Mouse (Mus musculus): ENCODE measurements around the gene Fbxo6. TPM values are rescaled to one million over a fixed set of nuclear protein-coding genes. Genes with fewer than 3 reads are reported as not detected.

The Fbxo6 gene
- polyA plus RNA-seq, 1 experiment from 2014 or later = 16.4 TPM

DNA sequence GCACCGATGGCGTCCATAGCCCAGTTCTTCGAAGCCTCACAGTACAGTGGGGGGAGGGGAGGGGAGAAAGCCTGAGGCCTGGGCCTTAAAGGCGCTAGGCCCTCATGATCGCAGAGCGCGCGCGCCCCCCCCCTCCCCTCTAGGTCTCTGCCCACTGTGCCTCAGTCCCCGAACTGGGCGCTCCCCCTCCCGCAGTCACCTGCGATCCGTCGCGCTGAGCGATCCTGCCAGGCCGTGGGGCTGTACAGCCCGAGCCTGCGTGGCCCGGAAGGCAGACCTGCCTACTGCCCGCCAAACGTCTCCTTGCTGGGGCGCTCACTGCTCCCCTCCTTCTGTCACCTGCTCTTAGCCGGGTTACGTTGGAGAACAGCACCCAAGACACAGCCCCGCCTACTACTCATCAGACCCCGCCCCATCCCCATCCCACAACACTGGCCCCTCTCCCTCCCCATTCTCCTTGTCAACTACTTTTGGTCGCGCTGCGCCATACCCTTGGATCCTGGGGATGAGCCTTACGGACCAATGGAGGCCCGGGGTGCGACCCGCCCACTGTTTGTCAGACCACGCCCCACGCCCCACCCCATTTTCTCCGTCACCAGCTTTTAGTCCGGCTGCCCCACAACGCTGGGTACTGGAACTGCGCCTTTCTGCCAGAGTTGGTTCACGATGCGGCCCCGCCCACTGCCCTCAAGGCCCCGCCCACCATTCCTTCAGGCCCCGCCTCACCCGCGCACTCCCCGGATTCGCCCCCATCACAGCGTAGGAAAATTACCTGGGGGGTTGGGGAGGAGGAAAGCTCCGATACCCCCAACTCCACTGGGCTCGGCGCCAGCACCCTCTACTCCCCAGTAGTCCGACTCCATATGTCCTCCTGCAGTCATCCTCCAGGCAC, 7.8 kb upstream of the Fbxo6 start:
- peak overlapping the region; percentile 58 for H3K4me3 ChIP-seq (replicated peaks)
- peak; percentile 91 for ATAC-seq (ENCODE audit: low FRiP score)
- peaks cover 36% of the 10 kb centered on the region for H3K36me3 ChIP-seq (replicated peaks)
- peak overlapping the region; percentile 91 for H3K4me2 ChIP-seq
- H3K9ac ChIP-seq = peak overlapping the region; percentile 71
- peaks cover 48% of the 10 kb centered on the region for H3K4me1 ChIP-seq
- peak overlapping the region; percentile 85 for H3K27ac ChIP-seq
- under 1% methylated on average over 54 of the region's 55 CpGs for WGBS
- no peaks in the 10 kb centered on the region for H3K9me3 ChIP-seq
- H3K27me3 ChIP-seq = peaks cover 46% of the 10 kb centered on the region

DNA sequence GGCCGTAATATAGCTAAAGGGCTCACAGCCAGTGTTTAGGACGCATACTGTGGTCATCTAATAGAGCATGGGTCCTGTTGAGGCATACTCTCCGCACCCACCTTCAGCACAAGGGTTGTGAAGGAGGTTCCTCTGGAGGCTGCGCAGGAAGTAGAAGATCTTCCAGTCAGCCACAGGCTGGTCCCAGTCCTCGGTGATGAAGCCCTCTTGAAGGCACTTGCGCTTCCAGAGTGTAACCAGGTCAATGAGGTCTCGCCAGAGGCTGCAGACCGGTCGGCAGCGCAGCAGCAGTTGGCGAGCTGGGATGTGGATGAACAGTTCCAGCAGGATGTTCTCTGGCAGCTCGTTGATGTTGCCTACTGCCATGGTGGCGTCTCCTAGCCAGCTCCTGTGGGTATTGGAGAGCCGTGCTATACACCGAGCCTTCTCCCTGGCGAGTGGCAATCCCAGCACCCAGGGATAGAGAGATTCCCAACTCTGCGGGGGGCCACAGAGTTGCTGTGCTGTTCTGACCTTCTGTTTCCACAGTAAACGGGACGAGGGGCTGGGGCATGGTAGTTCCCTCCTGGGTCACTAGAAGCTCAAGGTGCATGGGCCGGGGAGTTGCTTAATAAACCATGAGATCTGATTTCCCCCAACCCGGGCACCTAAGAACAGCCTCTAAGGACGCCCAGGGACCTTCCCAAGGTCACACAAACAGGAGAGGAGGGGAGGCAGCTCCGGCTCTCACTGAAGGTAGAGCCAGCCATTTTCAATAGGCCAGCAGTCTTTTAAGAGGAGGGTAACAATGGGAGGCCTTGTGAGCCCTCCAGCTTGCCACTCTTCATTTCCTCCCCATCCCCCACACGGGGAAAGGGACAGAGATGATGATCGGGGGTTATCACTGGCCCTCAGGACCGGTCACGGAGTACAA, 6.8 kb upstream of the Fbxo6 start:
- peak; percentile 7; the same call in 1 of the 2 replicates for ATAC-seq (ENCODE audit: low FRiP score)
- WGBS = 22% methylated on average over 27 of the region's 27 CpGs
- Histone ChIP-seq H3K4me1 (peaks cover 37% of the 10 kb centered on the region), H3K4me2 (peak overlapping the region; percentile 91), H3K36me3 (replicated peaks) (peaks cover 46% of the 10 kb centered on the region), H3K27me3 (peaks cover 35% of the 10 kb centered on the region), H3K9me3 (no peaks in the 10 kb centered on the region), H3K27ac (peak overlapping the region; percentile 85), H3K9ac (peak overlapping the region; percentile 71), H3K4me3 (replicated peaks) (peak overlapping the region; percentile 58)

DNA sequence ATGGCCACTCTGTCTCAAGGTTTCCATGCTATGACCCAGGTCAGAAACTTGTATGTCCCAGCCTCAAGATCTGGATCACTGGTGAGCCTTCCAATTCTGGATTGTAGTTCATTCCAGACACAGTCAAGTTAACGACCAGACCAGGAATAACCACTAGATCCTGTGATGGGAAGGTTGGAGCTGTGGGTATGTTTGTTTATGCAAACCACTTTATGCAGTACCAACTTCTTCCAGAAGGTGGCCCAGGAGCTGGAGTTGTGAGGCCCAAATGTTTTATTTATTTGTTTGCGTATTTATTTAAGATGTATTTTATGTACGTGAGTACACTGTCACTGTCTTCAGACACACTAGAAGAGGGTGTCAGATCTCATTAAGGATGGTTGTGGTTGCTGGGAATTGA, 3.0 kb upstream of the Fbxo6 start:
- Histone ChIP-seq H3K36me3 (replicated peaks) (peaks cover 60% of the 10 kb centered on the region), H3K4me2 (no peak overlapping the region), H3K9me3 (no peaks in the 10 kb centered on the region), H3K4me1 (peaks cover 38% of the 10 kb centered on the region), H3K27me3 (no peaks in the 10 kb centered on the region), H3K27ac (no peak overlapping the region), H3K9ac (no peak overlapping the region), H3K4me3 (replicated peaks) (no peak overlapping the region)
- no peak for ATAC-seq (ENCODE audit: low FRiP score)
- 62% methylated on average over 3 of the region's 3 CpGs for WGBS

DNA sequence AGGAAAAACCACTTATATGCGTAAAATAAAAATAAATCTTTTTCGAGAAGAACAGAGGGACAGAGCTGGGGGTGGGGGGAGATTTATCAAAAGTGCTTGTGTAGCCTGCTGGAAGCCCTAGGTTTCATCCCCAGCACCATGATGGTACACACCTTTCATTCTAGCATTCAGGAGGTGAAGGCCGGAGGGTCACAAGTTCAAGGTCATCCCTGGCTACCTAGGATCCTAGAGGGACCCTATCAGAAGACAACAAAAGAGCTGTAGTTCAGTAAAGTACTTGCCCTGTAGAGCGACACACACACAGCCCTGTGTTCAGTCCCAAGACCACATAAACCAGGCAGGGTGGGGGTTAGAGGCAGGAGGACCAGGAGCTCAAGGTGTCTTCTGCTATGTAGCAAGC, 2.1 kb upstream of the Fbxo6 start:
- H3K9me3 ChIP-seq = no peaks in the 10 kb centered on the region
- no peak overlapping the region for H3K4me3 ChIP-seq (replicated peaks)
- peaks cover 36% of the 10 kb centered on the region for H3K4me1 ChIP-seq
- no peak overlapping the region for H3K27ac ChIP-seq
- ATAC-seq (ENCODE audit: low FRiP score) = no peak
- H3K27me3 ChIP-seq = no peaks in the 10 kb centered on the region
- H3K36me3 ChIP-seq (replicated peaks) = peaks cover 63% of the 10 kb centered on the region
- H3K9ac ChIP-seq = no peak overlapping the region
- 97% methylated on average over 4 of the region's 4 CpGs for WGBS
- no peak overlapping the region for H3K4me2 ChIP-seq

DNA sequence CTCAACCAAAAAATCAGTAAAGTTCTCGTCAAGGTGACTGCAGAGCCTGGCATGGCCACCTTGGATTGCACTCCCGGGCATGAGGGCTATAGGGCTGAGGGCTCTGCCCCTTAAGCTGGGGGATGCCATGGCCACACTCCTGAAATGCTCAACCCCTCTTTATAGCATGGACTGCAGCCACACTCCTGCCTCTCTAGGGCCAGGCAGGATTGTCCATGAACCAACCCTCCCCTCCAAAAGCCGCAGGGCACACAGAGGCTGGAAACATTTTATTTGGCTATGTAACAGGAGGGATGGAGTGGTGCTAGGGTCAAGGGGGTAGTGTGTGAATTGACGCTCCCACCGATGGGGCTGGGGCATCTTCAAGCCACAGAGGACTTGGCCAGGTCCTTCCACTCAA, 607 bp upstream of the Fbxo6 start:
- Histone ChIP-seq H3K4me2 (no peak overlapping the region), H3K9me3 (no peaks in the 10 kb centered on the region), H3K36me3 (replicated peaks) (peaks cover 56% of the 10 kb centered on the region), H3K4me1 (peaks cover 21% of the 10 kb centered on the region), H3K27me3 (no peaks in the 10 kb centered on the region), H3K27ac (peak overlapping the region; percentile 85; the same call in 1 of the 2 replicates), H3K4me3 (replicated peaks) (no peak overlapping the region), H3K9ac (no peak overlapping the region)
- WGBS = 82% methylated on average over 5 of the region's 5 CpGs
- no peak for ATAC-seq (ENCODE audit: low FRiP score)

DNA sequence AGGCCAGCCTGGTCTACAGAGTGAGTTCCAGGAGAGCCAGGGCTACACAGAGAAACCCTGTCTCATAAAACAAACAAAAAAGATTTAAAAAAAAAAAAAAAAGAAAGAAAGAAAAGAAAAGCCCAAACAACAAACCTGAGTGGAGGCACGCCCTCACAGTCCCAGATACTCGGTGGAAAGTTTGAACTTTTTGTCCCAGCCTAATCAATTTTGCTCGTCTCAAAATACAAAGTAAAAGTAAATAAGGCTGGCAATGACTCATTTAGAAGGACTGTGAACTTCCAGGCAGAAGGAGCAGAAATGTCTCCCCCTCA, 1.0 kb downstream of the Fbxo6 start:
- H3K4me3 ChIP-seq (replicated peaks) = peak overlapping the region; percentile 62
- H3K9me3 ChIP-seq = no peaks in the 10 kb centered on the region
- ATAC-seq (ENCODE audit: low FRiP score) = no peak
- H3K4me2 ChIP-seq = peak overlapping the region; percentile 96
- H3K4me1 ChIP-seq = peaks cover 14% of the 10 kb centered on the region
- H3K9ac ChIP-seq = peak overlapping the region; percentile 78; the same call in 1 of the 2 replicates
- H3K36me3 ChIP-seq (replicated peaks) = peaks cover 55% of the 10 kb centered on the region
- 50% methylated on average over 3 of the region's 3 CpGs for WGBS
- H3K27me3 ChIP-seq = no peaks in the 10 kb centered on the region
- peak overlapping the region; percentile 85 for H3K27ac ChIP-seq

DNA sequence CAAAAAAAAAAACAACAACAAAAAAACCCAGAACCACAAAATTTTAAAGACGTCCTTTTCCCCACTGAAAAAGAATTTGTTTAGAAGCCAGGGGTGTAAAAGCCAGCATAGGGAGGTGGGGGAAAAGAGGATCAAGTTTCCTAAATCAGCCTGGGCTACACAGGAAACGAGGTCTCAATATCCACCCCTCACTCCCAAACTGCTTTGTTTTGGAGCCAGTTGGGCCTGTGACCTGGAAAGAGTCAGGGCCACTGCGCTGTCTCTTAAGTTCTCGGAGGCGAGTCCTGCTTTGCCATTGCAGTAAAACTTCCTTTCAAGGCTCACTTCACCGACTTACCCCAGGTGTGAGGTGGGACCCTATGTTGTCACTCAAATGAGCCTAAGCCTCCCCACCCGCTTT, 1.7 kb downstream of the Fbxo6 start:
- H3K36me3 ChIP-seq (replicated peaks) = peaks cover 55% of the 10 kb centered on the region
- WGBS = 51% methylated on average over 7 of the region's 7 CpGs

DNA sequence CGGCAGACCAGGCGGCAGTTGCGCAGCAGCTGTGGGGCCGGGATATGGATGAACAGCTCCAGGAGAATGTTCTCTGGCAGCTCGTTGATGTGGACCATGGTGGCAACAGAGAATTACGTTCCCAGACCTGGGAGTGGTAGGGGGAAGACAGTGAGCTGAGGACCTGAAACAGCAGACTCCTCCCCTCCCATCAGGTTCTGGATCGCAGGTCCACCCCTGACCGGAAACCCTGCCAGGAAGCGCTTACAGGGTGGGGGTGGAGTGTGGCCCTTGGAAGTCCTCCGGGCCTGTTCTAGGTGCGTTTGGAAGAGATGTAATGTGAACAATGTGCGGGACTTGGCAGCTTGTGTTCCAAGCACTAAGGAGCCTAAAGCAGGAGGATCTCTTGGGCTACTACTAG, 2.4 kb downstream of the Fbxo6 start:
- peaks cover 14% of the 10 kb centered on the region for H3K4me1 ChIP-seq
- ATAC-seq (ENCODE audit: low FRiP score) = no peak
- no peak overlapping the region for H3K27ac ChIP-seq
- no peak overlapping the region for H3K4me2 ChIP-seq
- WGBS = 74% methylated on average over 12 of the region's 12 CpGs
- no peak overlapping the region for H3K4me3 ChIP-seq (replicated peaks)
- no peaks in the 10 kb centered on the region for H3K27me3 ChIP-seq
- H3K36me3 ChIP-seq (replicated peaks) = peaks cover 55% of the 10 kb centered on the region
- H3K9me3 ChIP-seq = no peaks in the 10 kb centered on the region
- no peak overlapping the region for H3K9ac ChIP-seq

More for the DNA sequence above, 1.7 kb downstream of the Fbxo6 start:
- H3K4me2 ChIP-seq = no peak overlapping the region
- H3K9ac ChIP-seq = no peak overlapping the region
- no peaks in the 10 kb centered on the region for H3K27me3 ChIP-seq
- H3K27ac ChIP-seq = no peak overlapping the region
- H3K4me3 ChIP-seq (replicated peaks) = no peak overlapping the region
- peaks cover 14% of the 10 kb centered on the region for H3K4me1 ChIP-seq
- no peak for ATAC-seq (ENCODE audit: low FRiP score)
- no peaks in the 10 kb centered on the region for H3K9me3 ChIP-seq

DNA sequence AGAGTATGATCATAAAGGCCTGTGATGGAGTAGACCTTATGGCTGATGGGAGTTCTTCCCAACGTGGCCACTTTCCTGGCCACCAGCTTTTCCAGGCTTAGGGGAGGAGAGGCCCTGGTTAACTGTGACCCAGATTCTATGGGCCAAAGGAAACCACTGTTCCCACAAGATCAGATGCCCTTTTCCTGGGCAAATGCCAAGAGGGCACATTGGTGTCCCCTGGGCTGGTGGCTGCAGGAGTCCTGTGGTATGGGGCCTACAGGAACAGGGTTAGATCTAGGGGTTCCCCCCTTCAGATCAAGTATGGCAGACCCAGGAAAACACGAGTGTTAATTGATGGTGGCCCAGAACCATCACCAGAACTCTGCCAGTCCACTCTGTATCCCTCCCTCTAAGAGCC, 4.2 kb downstream of the Fbxo6 start:
- Histone ChIP-seq H3K4me1 (peaks cover 16% of the 10 kb centered on the region), H3K36me3 (replicated peaks) (peaks cover 49% of the 10 kb centered on the region), H3K27ac (no peak overlapping the region), H3K27me3 (no peaks in the 10 kb centered on the region), H3K9ac (no peak overlapping the region), H3K4me2 (no peak overlapping the region), H3K4me3 (replicated peaks) (no peak overlapping the region), H3K9me3 (no peaks in the 10 kb centered on the region)
- WGBS = 91% methylated on average over 2 of the region's 2 CpGs
- ATAC-seq (ENCODE audit: low FRiP score) = no peak

DNA sequence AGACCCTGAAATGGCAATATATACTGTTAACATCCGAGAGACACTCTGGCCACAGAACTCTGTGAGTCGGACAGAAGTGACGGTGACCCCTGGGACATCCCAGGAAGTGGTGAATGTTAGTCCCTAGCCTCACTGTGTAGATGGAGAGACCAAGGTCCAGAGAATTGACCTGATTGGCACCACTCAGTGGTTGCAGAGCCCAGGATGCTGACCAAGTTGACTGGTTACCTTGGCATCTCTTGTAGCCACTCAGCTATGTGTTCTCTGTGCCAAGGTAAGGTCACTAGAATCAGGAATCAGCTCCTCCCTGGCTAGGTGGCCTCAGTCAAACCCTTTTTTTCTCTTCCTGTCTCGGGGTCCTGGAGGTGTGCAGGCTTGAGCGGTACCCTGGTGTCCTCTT, 8.2 kb downstream of the Fbxo6 start:
- Histone ChIP-seq H3K9me3 (no peaks in the 10 kb centered on the region), H3K27me3 (peaks cover 7% of the 10 kb centered on the region), H3K36me3 (replicated peaks) (peaks cover 41% of the 10 kb centered on the region), H3K9ac (no peak overlapping the region), H3K4me3 (replicated peaks) (no peak overlapping the region), H3K4me1 (peaks cover 16% of the 10 kb centered on the region), H3K27ac (no peak overlapping the region), H3K4me2 (no peak overlapping the region)
- 90% methylated on average over 5 of the region's 5 CpGs for WGBS
- ATAC-seq (ENCODE audit: low FRiP score) = no peak

DNA sequence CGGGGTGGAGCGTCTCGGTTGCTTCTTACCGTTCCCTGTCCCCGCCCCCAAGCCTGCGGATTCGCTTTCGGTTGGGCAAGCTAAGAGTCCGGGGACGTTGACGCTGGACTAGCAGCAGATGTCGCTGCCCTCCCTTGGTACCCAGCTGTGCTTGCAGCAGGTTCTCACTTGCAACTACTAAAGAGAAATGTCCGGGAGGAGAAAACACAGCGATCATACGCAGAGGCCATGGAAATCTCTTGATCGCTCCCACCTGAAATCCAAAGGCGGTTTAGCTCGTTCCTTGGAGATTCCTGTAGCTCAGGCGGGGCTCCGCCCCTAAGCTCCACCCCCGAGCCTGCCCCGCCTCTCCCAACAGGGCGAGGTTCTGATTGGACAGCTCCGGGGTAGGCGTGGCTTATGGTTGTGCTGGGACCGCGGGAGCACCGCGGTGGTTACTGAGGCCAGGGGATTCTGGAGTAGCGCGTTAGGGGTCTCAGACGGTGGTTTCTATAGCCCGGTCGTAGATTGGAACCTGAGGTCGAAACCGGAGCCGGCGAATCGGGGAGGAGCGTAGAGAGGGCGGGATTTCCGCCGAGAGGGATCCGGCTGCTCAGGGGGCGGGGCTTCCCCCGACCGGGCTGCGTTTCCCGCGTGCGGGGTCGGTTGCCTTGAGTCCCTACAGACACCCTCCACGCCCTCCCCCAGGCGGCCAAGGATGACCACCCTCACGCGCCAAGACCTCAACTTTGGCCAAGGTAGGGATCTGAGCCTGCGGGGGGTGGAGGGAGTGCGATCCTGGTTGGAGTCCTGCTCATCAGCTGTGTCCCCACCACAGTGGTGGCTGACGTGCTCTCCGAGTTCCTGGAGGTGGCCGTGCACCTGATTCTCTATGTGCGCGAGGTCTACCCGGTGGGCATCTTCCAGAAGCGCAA, 11.6 kb downstream of the Fbxo6 start:
- under 1% methylated on average over 65 of the region's 65 CpGs for WGBS
- no peaks in the 10 kb centered on the region for H3K9me3 ChIP-seq
- peak overlapping the region; percentile 88 for H3K4me2 ChIP-seq
- H3K27ac ChIP-seq = peak overlapping the region; percentile 89
- peak overlapping the region; percentile 59 for H3K4me3 ChIP-seq (replicated peaks)
- peak; percentile 96 for ATAC-seq (ENCODE audit: low FRiP score)
- H3K27me3 ChIP-seq = peaks cover 26% of the 10 kb centered on the region
- H3K4me1 ChIP-seq = peaks cover 19% of the 10 kb centered on the region
- peaks cover 20% of the 10 kb centered on the region for H3K36me3 ChIP-seq (replicated peaks)
- H3K9ac ChIP-seq = peak overlapping the region; percentile 65

DNA sequence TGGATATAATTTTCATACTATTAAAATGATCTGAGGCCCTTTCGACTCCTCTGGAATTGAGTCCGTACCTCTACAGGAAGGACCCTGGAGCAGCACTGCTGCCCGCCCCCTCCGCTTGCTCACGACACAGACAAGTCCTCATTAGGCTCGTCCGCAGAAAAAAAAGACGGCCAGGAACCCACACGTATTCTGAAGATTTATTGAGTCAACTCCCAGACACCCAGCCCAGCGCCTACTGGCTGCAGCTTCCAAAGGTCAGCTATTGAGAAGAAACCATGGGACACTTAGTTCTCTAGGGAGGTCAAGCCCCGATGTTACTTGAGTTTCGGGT, 12.2 kb downstream of the Fbxo6 start:
- peak overlapping the region; percentile 88 for H3K4me2 ChIP-seq
- H3K27ac ChIP-seq = peak overlapping the region; percentile 89
- peaks cover 14% of the 10 kb centered on the region for H3K36me3 ChIP-seq (replicated peaks)
- peak; percentile 25 for ATAC-seq (ENCODE audit: low FRiP score)
- no peaks in the 10 kb centered on the region for H3K9me3 ChIP-seq
- H3K27me3 ChIP-seq = peaks cover 26% of the 10 kb centered on the region
- H3K9ac ChIP-seq = peak overlapping the region; percentile 65
- peaks cover 19% of the 10 kb centered on the region for H3K4me1 ChIP-seq
- peak overlapping the region; percentile 59 for H3K4me3 ChIP-seq (replicated peaks)
- under 1% methylated on average over 12 of the region's 12 CpGs for WGBS

All from forebrain, embryonic 12.5 days (tissue).